Mouse (Mus musculus): ENCODE measurements around the gene Lig4. TPM values are rescaled to one million over a fixed set of nuclear protein-coding genes. Genes with fewer than 3 reads are reported as not detected.

Gene Lig4
- polyA plus RNA-seq, 1 experiment from 2014 or later: 5.3 TPM

DNA sequence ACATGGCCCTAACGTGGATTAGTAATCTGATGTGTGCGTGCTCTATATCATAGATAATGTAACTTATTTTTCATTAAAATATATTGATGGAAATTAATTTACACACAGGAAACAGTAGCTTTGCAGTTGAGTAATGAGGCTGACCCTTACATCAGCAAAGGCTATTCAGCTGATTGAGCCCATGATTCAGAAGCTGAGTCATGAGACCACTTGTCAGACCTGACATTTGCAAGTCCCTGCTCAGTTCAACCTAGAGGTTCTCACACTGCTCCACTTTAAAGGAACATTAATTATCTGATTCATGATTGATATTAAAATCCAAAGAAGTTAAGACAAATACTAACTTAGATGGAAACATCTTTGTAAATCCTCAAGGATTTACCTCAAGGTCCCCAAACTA is 17.6 kb downstream of the Lig4 start:
- H3K4me1 ChIP-seq (ENCODE audit: control insufficient read depth in 2 of 2, insufficient read depth in 2 of 2, low read length in 2 of 2): no peaks in the 10 kb centered on the region
- no peak overlapping the region for H3K9ac ChIP-seq (ENCODE audit: low read length)
- H3K4me3 ChIP-seq (ENCODE audit: control insufficient read depth in 1 of 2, insufficient read depth in 1 of 2, low read depth in 1 of 2, low read length in 2 of 2): no peak overlapping the region
- H3K27ac ChIP-seq (replicated peaks in 1 of 2; ENCODE audit: control insufficient read depth in 1 of 2, insufficient read depth in 1 of 2, low read depth in 2 of 2, low read length in 2 of 2): no peak overlapping the region
- 77% methylated on average over 2 of the region's 2 CpGs for WGBS
- no peak overlapping the region for H3K4me2 ChIP-seq (ENCODE audit: low read length)
- no peak for ATAC-seq (ENCODE audit: insufficient number of reproducible peaks, insufficient read depth, low FRiP score, low read depth)
- no peaks in the 10 kb centered on the region for H3K9me3 ChIP-seq (ENCODE audit: control insufficient read depth, low read length)
- no peaks in the 10 kb centered on the region for H3K36me3 ChIP-seq (ENCODE audit: control insufficient read depth, insufficient read depth, low read length)
- no peaks in the 10 kb centered on the region for H3K27me3 ChIP-seq (ENCODE audit: control insufficient read depth, insufficient read depth, low read length)

GRCm38 (mm10) chr8:9958338-9958737 is 19.1 kb downstream of the Lig4 start:
- H3K4me3 ChIP-seq (ENCODE audit: control insufficient read depth in 1 of 2, insufficient read depth in 1 of 2, low read depth in 1 of 2, low read length in 2 of 2): no peak overlapping the region
- no peak overlapping the region for H3K27ac ChIP-seq (replicated peaks in 1 of 2; ENCODE audit: control insufficient read depth in 1 of 2, insufficient read depth in 1 of 2, low read depth in 2 of 2, low read length in 2 of 2)
- H3K4me1 ChIP-seq (ENCODE audit: control insufficient read depth in 2 of 2, insufficient read depth in 2 of 2, low read length in 2 of 2): no peaks in the 10 kb centered on the region
- no peaks in the 10 kb centered on the region for H3K9me3 ChIP-seq (ENCODE audit: control insufficient read depth, low read length)
- H3K27me3 ChIP-seq (ENCODE audit: control insufficient read depth, insufficient read depth, low read length): no peaks in the 10 kb centered on the region
- H3K36me3 ChIP-seq (ENCODE audit: control insufficient read depth, insufficient read depth, low read length): no peaks in the 10 kb centered on the region
- WGBS: 65% methylated on average over 4 of the region's 4 CpGs
- ATAC-seq (ENCODE audit: insufficient number of reproducible peaks, insufficient read depth, low FRiP score, low read depth): no peak
- H3K9ac ChIP-seq (ENCODE audit: low read length): no peak overlapping the region
- H3K4me2 ChIP-seq (ENCODE audit: low read length): no peak overlapping the region

DNA sequence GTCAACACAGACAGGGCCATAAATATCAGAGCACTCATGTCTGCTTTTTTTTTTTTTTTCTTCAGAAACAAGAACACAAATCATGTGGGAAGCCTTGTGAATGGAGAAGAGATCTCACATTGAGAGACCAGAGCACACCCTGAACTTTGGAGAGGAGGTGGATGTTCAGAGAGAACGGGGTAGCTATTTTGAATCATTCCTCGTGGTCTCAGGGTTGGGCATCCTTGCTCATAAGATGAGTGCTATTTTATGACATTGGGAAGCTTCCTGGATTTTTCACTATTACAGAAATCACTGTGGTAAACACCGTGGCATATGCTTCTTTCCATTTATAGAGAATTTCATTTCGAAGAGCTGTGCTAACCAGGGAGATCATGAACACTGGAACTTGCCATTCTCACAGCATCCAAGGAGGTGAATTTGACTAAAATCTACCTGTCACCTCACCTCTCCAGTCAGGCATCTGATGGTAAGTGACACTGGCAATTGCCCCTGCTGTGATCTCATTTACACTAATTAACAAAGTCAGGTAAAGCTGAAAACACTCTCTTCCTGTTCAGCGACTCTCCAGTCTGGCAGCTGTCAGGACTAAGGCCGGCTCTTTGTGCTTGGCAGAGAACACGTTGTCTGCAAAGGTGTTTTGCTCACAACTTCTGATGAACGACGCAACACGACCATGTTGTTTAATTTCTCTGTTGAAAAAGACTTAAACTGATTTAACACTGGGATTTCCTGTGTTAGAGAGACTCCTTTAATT is 28.2 kb downstream of the Lig4 start:
- H3K27ac ChIP-seq (replicated peaks in 1 of 2; ENCODE audit: control insufficient read depth in 1 of 2, insufficient read depth in 1 of 2, low read depth in 2 of 2, low read length in 2 of 2): no peak overlapping the region
- H3K9ac ChIP-seq (ENCODE audit: low read length): no peak overlapping the region
- no peak overlapping the region for H3K4me3 ChIP-seq (ENCODE audit: control insufficient read depth in 1 of 2, insufficient read depth in 1 of 2, low read depth in 1 of 2, low read length in 2 of 2)
- no peak for ATAC-seq (ENCODE audit: insufficient number of reproducible peaks, insufficient read depth, low FRiP score, low read depth)
- H3K27me3 ChIP-seq (ENCODE audit: control insufficient read depth, insufficient read depth, low read length): no peaks in the 10 kb centered on the region
- WGBS: 56% methylated on average over 10 of the region's 10 CpGs
- no peaks in the 10 kb centered on the region for H3K9me3 ChIP-seq (ENCODE audit: control insufficient read depth, low read length)
- no peaks in the 10 kb centered on the region for H3K4me1 ChIP-seq (ENCODE audit: control insufficient read depth in 2 of 2, insufficient read depth in 2 of 2, low read length in 2 of 2)
- H3K36me3 ChIP-seq (ENCODE audit: control insufficient read depth, insufficient read depth, low read length): no peaks in the 10 kb centered on the region
- no peak overlapping the region for H3K4me2 ChIP-seq (ENCODE audit: low read length)

DNA sequence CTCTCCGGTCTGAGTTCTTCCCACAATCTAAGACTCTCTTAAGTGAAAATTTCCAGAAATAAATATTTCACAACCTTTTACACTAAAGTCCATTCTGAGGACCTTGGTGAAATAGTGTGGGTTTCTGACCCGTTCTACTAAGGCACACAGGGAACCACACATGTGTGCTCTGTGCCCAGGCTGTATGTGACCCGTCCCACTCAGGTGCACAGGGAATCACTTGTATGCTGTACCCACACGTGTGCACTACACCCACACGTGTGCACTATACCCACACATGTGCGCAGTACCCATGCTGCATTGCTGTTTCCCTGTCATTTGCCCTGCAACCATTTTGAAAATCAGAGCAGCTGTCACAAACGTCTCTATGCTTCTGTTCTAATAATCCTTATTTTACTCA is 41.9 kb downstream of the Lig4 start:
- Histone ChIP-seq H3K27me3 (ENCODE audit: control insufficient read depth, insufficient read depth, low read length) (no peaks in the 10 kb centered on the region), H3K9me3 (ENCODE audit: control insufficient read depth, low read length) (no peaks in the 10 kb centered on the region), H3K4me1 (ENCODE audit: control insufficient read depth in 2 of 2, insufficient read depth in 2 of 2, low read length in 2 of 2) (no peaks in the 10 kb centered on the region), H3K9ac (ENCODE audit: low read length) (no peak overlapping the region), H3K4me3 (ENCODE audit: control insufficient read depth in 1 of 2, insufficient read depth in 1 of 2, low read depth in 1 of 2, low read length in 2 of 2) (no peak overlapping the region), H3K4me2 (ENCODE audit: low read length) (no peak overlapping the region), H3K27ac (replicated peaks in 1 of 2; ENCODE audit: control insufficient read depth in 1 of 2, insufficient read depth in 1 of 2, low read depth in 2 of 2, low read length in 2 of 2) (no peak overlapping the region), H3K36me3 (ENCODE audit: control insufficient read depth, insufficient read depth, low read length) (no peaks in the 10 kb centered on the region)
- ATAC-seq (ENCODE audit: insufficient number of reproducible peaks, insufficient read depth, low FRiP score, low read depth): no peak
- WGBS: 58% methylated on average over 7 of the region's 7 CpGs

DNA sequence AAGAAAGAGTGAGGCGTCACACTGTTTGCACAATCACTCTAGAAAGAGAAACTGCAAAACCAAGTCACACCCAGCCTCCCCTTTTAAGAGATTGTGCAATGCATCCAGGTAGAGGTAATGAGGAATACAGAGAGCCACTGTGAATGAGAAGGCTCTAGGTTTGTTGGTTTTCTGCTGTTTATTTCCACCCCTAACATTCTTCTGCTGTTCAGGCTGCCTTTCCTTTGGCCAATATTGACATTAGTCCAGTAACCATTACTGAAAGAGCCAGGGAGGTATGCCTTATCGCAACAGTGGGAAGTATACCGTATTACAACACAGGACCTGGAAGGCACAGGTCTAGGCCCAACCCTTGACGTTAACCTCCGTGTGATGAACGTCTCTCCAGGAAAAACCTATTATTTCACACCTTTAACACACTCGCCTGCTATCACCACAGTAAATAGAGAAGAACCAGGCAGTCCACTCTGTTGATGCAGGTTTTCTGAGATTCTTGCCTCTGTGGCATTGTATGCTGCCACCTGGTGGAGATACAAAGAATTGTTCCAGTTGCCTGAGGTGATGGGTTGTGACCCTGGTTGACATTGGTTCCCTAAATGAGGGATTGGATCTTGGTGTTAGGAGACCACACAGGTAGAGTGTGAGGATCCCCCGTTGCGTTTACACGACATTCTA is 42.5 kb downstream of the Lig4 start:
- 29% methylated on average over 10 of the region's 10 CpGs for WGBS
- no peak overlapping the region for H3K9ac ChIP-seq (ENCODE audit: low read length)
- no peak overlapping the region for H3K4me2 ChIP-seq (ENCODE audit: low read length)
- H3K36me3 ChIP-seq (ENCODE audit: control insufficient read depth, insufficient read depth, low read length): no peaks in the 10 kb centered on the region
- no peak overlapping the region for H3K27ac ChIP-seq (replicated peaks in 1 of 2; ENCODE audit: control insufficient read depth in 1 of 2, insufficient read depth in 1 of 2, low read depth in 2 of 2, low read length in 2 of 2)
- no peak for ATAC-seq (ENCODE audit: insufficient number of reproducible peaks, insufficient read depth, low FRiP score, low read depth)
- no peaks in the 10 kb centered on the region for H3K27me3 ChIP-seq (ENCODE audit: control insufficient read depth, insufficient read depth, low read length)
- H3K4me1 ChIP-seq (ENCODE audit: control insufficient read depth in 2 of 2, insufficient read depth in 2 of 2, low read length in 2 of 2): no peaks in the 10 kb centered on the region
- no peaks in the 10 kb centered on the region for H3K9me3 ChIP-seq (ENCODE audit: control insufficient read depth, low read length)
- no peak overlapping the region for H3K4me3 ChIP-seq (ENCODE audit: control insufficient read depth in 1 of 2, insufficient read depth in 1 of 2, low read depth in 1 of 2, low read length in 2 of 2)

GRCm38 (mm10) chr8:9932711-9933110 is 44.8 kb downstream of the Lig4 start:
- ATAC-seq (ENCODE audit: insufficient number of reproducible peaks, insufficient read depth, low FRiP score, low read depth): no peak
- H3K27ac ChIP-seq (replicated peaks in 1 of 2; ENCODE audit: control insufficient read depth in 1 of 2, insufficient read depth in 1 of 2, low read depth in 2 of 2, low read length in 2 of 2): no peak overlapping the region
- H3K9me3 ChIP-seq (ENCODE audit: control insufficient read depth, low read length): no peaks in the 10 kb centered on the region
- H3K4me2 ChIP-seq (ENCODE audit: low read length): no peak overlapping the region
- no peaks in the 10 kb centered on the region for H3K36me3 ChIP-seq (ENCODE audit: control insufficient read depth, insufficient read depth, low read length)
- H3K4me1 ChIP-seq (ENCODE audit: control insufficient read depth in 2 of 2, insufficient read depth in 2 of 2, low read length in 2 of 2): no peaks in the 10 kb centered on the region
- no peak overlapping the region for H3K9ac ChIP-seq (ENCODE audit: low read length)
- no peaks in the 10 kb centered on the region for H3K27me3 ChIP-seq (ENCODE audit: control insufficient read depth, insufficient read depth, low read length)
- no peak overlapping the region for H3K4me3 ChIP-seq (ENCODE audit: control insufficient read depth in 1 of 2, insufficient read depth in 1 of 2, low read depth in 1 of 2, low read length in 2 of 2)

GRCm38 (mm10) chr8:9929746-9930445 is 47.6 kb downstream of the Lig4 start:
- no peak for ATAC-seq (ENCODE audit: insufficient number of reproducible peaks, insufficient read depth, low FRiP score, low read depth)

More at GRCm38 (mm10) chr8:9929746-9930445, 47.6 kb downstream of the Lig4 start:
- Histone ChIP-seq H3K36me3 (ENCODE audit: control insufficient read depth, insufficient read depth, low read length) (no peaks in the 10 kb centered on the region), H3K27me3 (ENCODE audit: control insufficient read depth, insufficient read depth, low read length) (no peaks in the 10 kb centered on the region), H3K4me3 (ENCODE audit: control insufficient read depth in 1 of 2, insufficient read depth in 1 of 2, low read depth in 1 of 2, low read length in 2 of 2) (no peak overlapping the region), H3K27ac (replicated peaks in 1 of 2; ENCODE audit: control insufficient read depth in 1 of 2, insufficient read depth in 1 of 2, low read depth in 2 of 2, low read length in 2 of 2) (no peak overlapping the region), H3K4me1 (ENCODE audit: control insufficient read depth in 2 of 2, insufficient read depth in 2 of 2, low read length in 2 of 2) (no peaks in the 10 kb centered on the region), H3K9me3 (ENCODE audit: control insufficient read depth, low read length) (no peaks in the 10 kb centered on the region), H3K4me2 (ENCODE audit: low read length) (no peak overlapping the region), H3K9ac (ENCODE audit: low read length) (no peak overlapping the region)
- 73% methylated on average over 14 of the region's 14 CpGs for WGBS

All from heart, embryonic 14.5 days (tissue).